Mouse (Mus musculus): ENCODE data around the gene Gm3435.

DNA sequence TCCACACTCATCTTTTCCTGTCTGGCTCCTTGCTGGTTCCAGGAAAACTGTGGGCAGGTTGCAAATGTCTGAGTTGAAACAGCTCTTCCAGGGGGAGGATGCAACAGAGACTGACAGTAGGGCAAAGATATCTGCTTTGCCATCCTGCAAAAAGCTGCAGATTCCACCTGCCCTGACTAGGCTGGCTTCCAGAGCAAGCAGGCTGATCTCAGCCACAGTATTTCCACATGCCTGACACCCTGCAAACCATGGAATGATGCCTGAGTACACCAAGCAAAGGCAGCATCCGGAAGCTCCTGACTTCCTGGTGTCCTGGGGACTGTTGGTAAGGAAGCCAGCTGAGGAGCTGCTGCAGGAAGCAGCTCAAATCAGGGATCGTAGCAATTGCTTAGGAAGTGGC is 59.1 kb downstream of the Gm3435 start:
- TF ChIP-seq GATA2 (IDR thresholded peaks at IDR 0.05; ENCODE audit: borderline replicate concordance, low read depth, low read length) (no peak), GATA1 (IDR thresholded peaks at IDR 0.05; ENCODE audit: borderline replicate concordance, low read length) (no peak), CTCF (IDR thresholded peaks at IDR 0.05; ENCODE audit: low read depth, low read length) (no peak), TAL1 (conservative IDR thresholded peaks at IDR 0.05; ENCODE audit: low read depth, low read length) (no peak), POLR2AphosphoS5 (IDR thresholded peaks at IDR 0.05; ENCODE audit: insufficient replicate concordance, low read depth, low read length) (no peak)

Measured in G1E (cell line).